Mouse (Mus musculus): ENCODE data around the gene Ssr4. TPM values are rescaled to one million over a fixed set of nuclear protein-coding genes. Genes with fewer than 3 reads are reported as not detected.

Ssr4 gene
- total and polyA plus RNA-seq, 3 experiments, result 281 to 428 (median 291) TPM

- no peak for DNase-seq (ENCODE audit: extremely low read depth)
- H3K4me2 ChIP-seq (ENCODE audit: insufficient read depth, low read depth, poor library complexity, severe bottlenecking), result no peak overlapping the region
- H3K4me1 ChIP-seq (ENCODE audit: control insufficient read depth in 1 of 2, insufficient read depth in 2 of 2), result peaks cover 0 to 10% of the 10 kb centered on the region in 2 experiments; a peak in 2 of 4 replicates
- H3K9me3 ChIP-seq (replicated peaks; ENCODE audit: low read length), result no peaks in the 10 kb centered on the region
- H3K27ac ChIP-seq (ENCODE audit: insufficient read depth, low read depth), result no peak overlapping the region
- H3K27me3 ChIP-seq (replicated peaks), result no peaks in the 10 kb centered on the region
- H3K79me2 ChIP-seq (replicated peaks; ENCODE audit: control insufficient read depth, extremely low read depth, insufficient read depth, poor library complexity, severe bottlenecking), result no peaks in the 10 kb centered on the region
- TF ChIP-seq ELF1 (IDR thresholded peaks at IDR 0.05; ENCODE audit: low read depth, low read length) (no peak), RCOR1 (conservative IDR thresholded peaks at IDR 0.05; ENCODE audit: low read depth, low read length) (no peak), POLR2A (IDR thresholded peaks at IDR 0.05; ENCODE audit: low read depth, low read length) (no peak), CTCF (conservative IDR thresholded peaks at IDR 0.05 in 1 of 2, IDR thresholded peaks at IDR 0.05 in 1 of 2; ENCODE audit: low read depth in 2 of 2, low read length in 2 of 2) (no peak), POLR2AphosphoS2 (IDR thresholded peaks at IDR 0.05; ENCODE audit: low read depth, low read length) (no peak), ZNF384 (IDR thresholded peaks at IDR 0.05; ENCODE audit: low read depth, low read length) (no peak), GABPA (IDR thresholded peaks at IDR 0.05; ENCODE audit: insufficient replicate concordance, low read depth, low read length) (no peak), MEF2A (IDR thresholded peaks at IDR 0.05; ENCODE audit: borderline replicate concordance, low read depth, low read length) (no peak), UBTF (IDR thresholded peaks at IDR 0.05; ENCODE audit: low read depth, low read length) (no peak), USF2 (conservative IDR thresholded peaks at IDR 0.05; ENCODE audit: low read depth, low read length) (no peak), NELFE (IDR thresholded peaks at IDR 0.05; ENCODE audit: low read depth, low read length) (no peak), EP300 (IDR thresholded peaks at IDR 0.05; ENCODE audit: low read length) (no peak), JUND (conservative IDR thresholded peaks at IDR 0.05; ENCODE audit: low read depth, low read length) (no peak), TBP (conservative IDR thresholded peaks at IDR 0.05; ENCODE audit: low read depth, low read length) (no peak), SMC3 (IDR thresholded peaks at IDR 0.05; ENCODE audit: low read depth, low read length) (no peak)
- H3K4me3 ChIP-seq (replicated peaks in 1 of 3; ENCODE audit: low read depth in 2 of 3, low read length in 2 of 3, poor library complexity in 1 of 3), result no peak overlapping the region
- H3K9ac ChIP-seq (ENCODE audit: insufficient read depth, low read depth), result no peak overlapping the region
- dilution Hi-C loops (cut with MboI; ENCODE audit: extremely low pct_ligation_motif_present, extremely low pct_unique_long_range_greater_than_20kb, low sequenced_read_pairs), result no loop called here
- in situ Hi-C loops (cut with MboI; ENCODE audit: low pct_ligation_motif_present, low pct_unique_long_range_greater_than_20kb, low sequenced_read_pairs), result no loop called here
- no peaks in the 10 kb centered on the region for H3K36me3 ChIP-seq (replicated peaks in 1 of 2; ENCODE audit: control insufficient read depth in 1 of 2, insufficient read depth in 1 of 2, low read length in 1 of 2)
Measured at GRCm38 (mm10) chrX:73815072-73815471, 28.2 kb downstream of the Ssr4 start.

- Histone ChIP-seq H3K27ac (ENCODE audit: insufficient read depth, low read depth) (no peak overlapping the region), H3K27me3 (replicated peaks) (no peaks in the 10 kb centered on the region)
- in situ Hi-C loops (cut with MboI; ENCODE audit: low pct_ligation_motif_present, low pct_unique_long_range_greater_than_20kb, low sequenced_read_pairs), result no loop called here
Measured at GRCm38 (mm10) chrX:73816596-73817314, 29.9 kb downstream of the Ssr4 start.

More at GRCm38 (mm10) chrX:73816596-73817314, 29.9 kb downstream of the Ssr4 start:
- no peak for DNase-seq (ENCODE audit: extremely low read depth)
- no peak overlapping the region for H3K4me3 ChIP-seq (replicated peaks in 1 of 3; ENCODE audit: low read depth in 2 of 3, low read length in 2 of 3, poor library complexity in 1 of 3)
- H3K79me2 ChIP-seq (replicated peaks; ENCODE audit: control insufficient read depth, extremely low read depth, insufficient read depth, poor library complexity, severe bottlenecking), result no peaks in the 10 kb centered on the region
- no peaks in the 10 kb centered on the region for H3K9me3 ChIP-seq (replicated peaks; ENCODE audit: low read length)
- dilution Hi-C loops (cut with MboI; ENCODE audit: extremely low pct_ligation_motif_present, extremely low pct_unique_long_range_greater_than_20kb, low sequenced_read_pairs), result no loop called here
- H3K36me3 ChIP-seq (replicated peaks in 1 of 2; ENCODE audit: control insufficient read depth in 1 of 2, insufficient read depth in 1 of 2, low read length in 1 of 2), result no peaks in the 10 kb centered on the region
- peaks cover 0 to 10% of the 10 kb centered on the region in 2 experiments; a peak in 2 of 4 replicates for H3K4me1 ChIP-seq (ENCODE audit: control insufficient read depth in 1 of 2, insufficient read depth in 2 of 2)
- no peak overlapping the region for H3K4me2 ChIP-seq (ENCODE audit: insufficient read depth, low read depth, poor library complexity, severe bottlenecking)
- TF ChIP-seq UBTF (IDR thresholded peaks at IDR 0.05; ENCODE audit: low read depth, low read length), result no peak
- no peak for TF ChIP-seq CTCF (conservative IDR thresholded peaks at IDR 0.05 in 1 of 2, IDR thresholded peaks at IDR 0.05 in 1 of 2; ENCODE audit: low read depth in 2 of 2, low read length in 2 of 2)
- TF ChIP-seq MAFK (IDR thresholded peaks at IDR 0.05; ENCODE audit: insufficient replicate concordance, low read length), result no peak
- TF ChIP-seq MXI1 (IDR thresholded peaks at IDR 0.05; ENCODE audit: low read depth, low read length), result no peak
- TF ChIP-seq TBP (conservative IDR thresholded peaks at IDR 0.05; ENCODE audit: low read depth, low read length), result no peak
- no peak for TF ChIP-seq EP300 (IDR thresholded peaks at IDR 0.05; ENCODE audit: low read length)
- no peak for TF ChIP-seq BHLHE40 (IDR thresholded peaks at IDR 0.05; ENCODE audit: low read depth, low read length)
- no peak for TF ChIP-seq ETS1 (conservative IDR thresholded peaks at IDR 0.05; ENCODE audit: low read depth, low read length)
- TF ChIP-seq USF2 (conservative IDR thresholded peaks at IDR 0.05; ENCODE audit: low read depth, low read length), result no peak
- TF ChIP-seq PAX5 (IDR thresholded peaks at IDR 0.05; ENCODE audit: low read length), result no peak
- TF ChIP-seq MAZ (IDR thresholded peaks at IDR 0.05; ENCODE audit: low read depth, low read length), result no peak
- no peak overlapping the region for H3K9ac ChIP-seq (ENCODE audit: insufficient read depth, low read depth)

Data from CH12.LX (cell line).